Mouse (Mus musculus) lung, adult 2 months (tissue): ENCODE results near the gene 4930519G04Rik.

ENCODE experiments used
- CTCF ChIP-seq: fragments of 200-500 bp; IDR thresholded peaks from 2 replicates; pipeline ENCODE4 v1.5.1; 2011; ENCODE audit warnings: mild to moderate bottlenecking, low read length, control low read depth; ENCODE audit not compliant: insufficient read depth
- POLR2A ChIP-seq: fragments of 200-500 bp; IDR thresholded peaks from 2 replicates; pipeline ENCODE4 v1.6.1; 2011; ENCODE audit warnings: low read depth, mild to moderate bottlenecking, control low read depth, low read length, borderline replicate concordance; ENCODE audit errors: extremely low read depth

GRCm38 (mm10) chr5:114842674-114843073 lies 10.8 kb upstream of the 4930519G04Rik start:
- TF ChIP-seq POLR2A (no peak), CTCF (no peak)
